Mouse (Mus musculus): ENCODE results near the gene Gm20708. TPM values are rescaled to one million over a fixed set of nuclear protein-coding genes. Genes with fewer than 3 reads are reported as not detected.
"Not testable (repeated sequence)": the region's sequence is repeated elsewhere in the genome, so short reads cannot be mapped to it uniquely, and the experiment has no call there.

Gm20708 gene
- polyA plus RNA-seq, 1 experiment from 2014 or later = 0.26 TPM

- peak overlapping the region; percentile 20 for H3K27ac ChIP-seq
- H3K27me3 ChIP-seq (replicated peaks) = 0 out of 2 replicates have a peak, but pooled peaks cover 3% of the 10 kb centered on the region
- H3K4me2 ChIP-seq (replicated peaks) = peak overlapping the region; percentile 89
- ATAC-seq = no peak
- H3K4me1 ChIP-seq (replicated peaks) = peaks cover 48% of the 10 kb centered on the region
- peak overlapping the region; percentile 30 for H3K4me3 ChIP-seq (replicated peaks)
- 0 out of 2 replicates have a peak overlapping the region, but pooled peaks have one; percentile 34 for H3K9ac ChIP-seq
- WGBS = 56% methylated on average over 9 of the region's 9 CpGs
- H3K36me3 ChIP-seq = no peaks in the 10 kb centered on the region
- H3K9me3 ChIP-seq = no peaks in the 10 kb centered on the region
Observed at GRCm38 (mm10) chr11:117782705-117783034, 26.8 kb upstream of the Gm20708 start.

GRCm38 (mm10) chr11:117783089-117783488, 26.4 kb upstream of the Gm20708 start:
- H3K36me3 ChIP-seq = no peaks in the 10 kb centered on the region
- H3K9me3 ChIP-seq = no peaks in the 10 kb centered on the region
- H3K4me1 ChIP-seq (replicated peaks) = peaks cover 48% of the 10 kb centered on the region
- WGBS = 9% methylated on average over 31 of the region's 31 CpGs
- peak overlapping the region; percentile 89 for H3K4me2 ChIP-seq (replicated peaks)
- 0 out of 2 replicates have a peak, but pooled peaks cover 3% of the 10 kb centered on the region for H3K27me3 ChIP-seq (replicated peaks)
- no peak for ATAC-seq
- peak overlapping the region; percentile 30 for H3K4me3 ChIP-seq (replicated peaks)
- peak overlapping the region; percentile 20 for H3K27ac ChIP-seq
- peak overlapping the region; percentile 34 for H3K9ac ChIP-seq

- peak overlapping the region; percentile 89 for H3K4me2 ChIP-seq (replicated peaks)
- H3K4me1 ChIP-seq (replicated peaks) = peaks cover 44% of the 10 kb centered on the region
- H3K9me3 ChIP-seq = no peaks in the 10 kb centered on the region
- ATAC-seq = no peak
- 48% methylated on average over 10 of the region's 10 CpGs for WGBS
- 0 out of 2 replicates have a peak, but pooled peaks cover 3% of the 10 kb centered on the region for H3K27me3 ChIP-seq (replicated peaks)
- no peaks in the 10 kb centered on the region for H3K36me3 ChIP-seq
- peak overlapping the region; percentile 34 for H3K9ac ChIP-seq
- H3K27ac ChIP-seq = no peak overlapping the region
- H3K4me3 ChIP-seq (replicated peaks) = peak overlapping the region; percentile 30; the same call in 1 of the 2 replicates
Observed at GRCm38 (mm10) chr11:117783683-117784309, 25.7 kb upstream of the Gm20708 start.

GRCm38 (mm10) chr11:117786294-117786693, 23.2 kb upstream of the Gm20708 start:
- Histone ChIP-seq H3K36me3 (no peaks in the 10 kb centered on the region), H3K27ac (no peak overlapping the region), H3K9me3 (no peaks in the 10 kb centered on the region), H3K4me3 (replicated peaks) (no peak overlapping the region), H3K4me2 (replicated peaks) (no peak overlapping the region), H3K27me3 (replicated peaks) (0 out of 2 replicates have a peak, but pooled peaks cover 3% of the 10 kb centered on the region), H3K9ac (no peak overlapping the region), H3K4me1 (replicated peaks) (peaks cover 29% of the 10 kb centered on the region)
- WGBS = 14% methylated on average over 10 of the region's 10 CpGs
- ATAC-seq = no peak

- H3K27ac ChIP-seq; H3K4me2 ChIP-seq (replicated peaks); H3K9ac ChIP-seq; H3K4me3 ChIP-seq (replicated peaks); H3K36me3 ChIP-seq; ATAC-seq; H3K9me3 ChIP-seq; H3K27me3 ChIP-seq (replicated peaks): not testable (repeated sequence)
- WGBS = 76% methylated on average over 7 of the region's 7 CpGs
- peaks cover 22% of the 10 kb centered on the region for H3K4me1 ChIP-seq (replicated peaks)
Observed at GRCm38 (mm10) chr11:117788481-117788880, 21.0 kb upstream of the Gm20708 start.

- peak overlapping the region; percentile 64 for H3K4me2 ChIP-seq (replicated peaks)
- H3K27ac ChIP-seq = peak overlapping the region; percentile 88
- WGBS = 5% methylated on average over 14 of the region's 14 CpGs
- H3K36me3 ChIP-seq = no peaks in the 10 kb centered on the region
- no peak overlapping the region for H3K9ac ChIP-seq
- H3K9me3 ChIP-seq = no peaks in the 10 kb centered on the region
- peak overlapping the region; percentile 29 for H3K4me3 ChIP-seq (replicated peaks)
- peaks cover 19% of the 10 kb centered on the region for H3K4me1 ChIP-seq (replicated peaks)
- H3K27me3 ChIP-seq (replicated peaks) = no peaks in the 10 kb centered on the region
- peak; percentile 59 for ATAC-seq
Observed at GRCm38 (mm10) chr11:117790286-117790685, 19.2 kb upstream of the Gm20708 start.

GRCm38 (mm10) chr11:117790703-117791440, 18.6 kb upstream of the Gm20708 start:
- peak overlapping the region; percentile 88 for H3K27ac ChIP-seq
- peaks cover 19% of the 10 kb centered on the region for H3K4me1 ChIP-seq (replicated peaks)
- H3K9me3 ChIP-seq = no peaks in the 10 kb centered on the region
- 28% methylated on average over 23 of the region's 23 CpGs for WGBS
- peak overlapping the region; percentile 29 for H3K4me3 ChIP-seq (replicated peaks)
- H3K4me2 ChIP-seq (replicated peaks) = peak overlapping the region; percentile 64
- H3K36me3 ChIP-seq = no peaks in the 10 kb centered on the region
- H3K27me3 ChIP-seq (replicated peaks) = no peaks in the 10 kb centered on the region
- peak overlapping the region; percentile 40 for H3K9ac ChIP-seq
- ATAC-seq = peak; percentile 92

GRCm38 (mm10) chr11:117791441-117791761, 18.1 kb upstream of the Gm20708 start:
- Histone ChIP-seq H3K36me3 (no peaks in the 10 kb centered on the region), H3K9me3 (no peaks in the 10 kb centered on the region), H3K27ac (peak overlapping the region; percentile 88), H3K4me1 (replicated peaks) (peaks cover 19% of the 10 kb centered on the region), H3K9ac (peak overlapping the region; percentile 40; the same call in 1 of the 2 replicates), H3K4me2 (replicated peaks) (peak overlapping the region; percentile 64), H3K4me3 (replicated peaks) (peak overlapping the region; percentile 29), H3K27me3 (replicated peaks) (no peaks in the 10 kb centered on the region)
- ATAC-seq = no peak
- 88% methylated on average over 9 of the region's 9 CpGs for WGBS

GRCm38 (mm10) chr11:117792281-117792888, 17.1 kb upstream of the Gm20708 start:
- no peaks in the 10 kb centered on the region for H3K27me3 ChIP-seq (replicated peaks)
- ATAC-seq = peak; percentile 83
- H3K36me3 ChIP-seq = no peaks in the 10 kb centered on the region
- H3K27ac ChIP-seq = peak overlapping the region; percentile 88
- H3K9ac ChIP-seq = peak overlapping the region; percentile 47
- H3K9me3 ChIP-seq = no peaks in the 10 kb centered on the region
- peak overlapping the region; percentile 64 for H3K4me2 ChIP-seq (replicated peaks)
- H3K4me3 ChIP-seq (replicated peaks) = peak overlapping the region; percentile 24
- 8% methylated on average over 22 of the region's 22 CpGs for WGBS
- H3K4me1 ChIP-seq (replicated peaks) = peaks cover 21% of the 10 kb centered on the region

GRCm38 (mm10) chr11:117794035-117794551, 15.4 kb upstream of the Gm20708 start:
- no peak for ATAC-seq
- Histone ChIP-seq H3K36me3 (no peaks in the 10 kb centered on the region), H3K4me3 (replicated peaks) (no peak overlapping the region), H3K27me3 (replicated peaks) (no peaks in the 10 kb centered on the region), H3K9me3 (no peaks in the 10 kb centered on the region), H3K27ac (peak overlapping the region; percentile 22; the same call in 1 of the 2 replicates), H3K4me1 (replicated peaks) (peaks cover 33% of the 10 kb centered on the region), H3K9ac (no peak overlapping the region), H3K4me2 (replicated peaks) (no peak overlapping the region)
- WGBS = 67% methylated on average over 4 of the region's 4 CpGs

GRCm38 (mm10) chr11:117796954-117797353, 12.5 kb upstream of the Gm20708 start:
- 43% methylated on average over 5 of the region's 5 CpGs for WGBS
- ATAC-seq = no peak
- H3K27me3 ChIP-seq (replicated peaks) = no peaks in the 10 kb centered on the region

GRCm38 (mm10) chr11:117797511-117798159, 11.8 kb upstream of the Gm20708 start, which contains the start of gene 6030468B19Rik:
TSS of gene 6030468B19Rik (plus strand) at chr11:117797660.
- Histone ChIP-seq H3K9me3 (no peaks in the 10 kb centered on the region), H3K4me1 (replicated peaks) (peaks cover 15% of the 10 kb centered on the region), H3K4me3 (replicated peaks) (no peak within 1 kb of the TSS), H3K27ac (0 out of 2 replicates have a peak within 1 kb of the TSS, but pooled peaks have one; percentile 1), H3K27me3 (replicated peaks) (no peaks in the 10 kb centered on the region), H3K36me3 (no peaks in the 10 kb centered on the region), H3K4me2 (replicated peaks) (no peak within 1 kb of the TSS), H3K9ac (no peak within 1 kb of the TSS)
- ATAC-seq = peak; percentile 60
- 53% methylated on average over 9 of the region's 9 CpGs for WGBS

More at GRCm38 (mm10) chr11:117796954-117797353, 12.5 kb upstream of the Gm20708 start:
- Histone ChIP-seq H3K4me3 (replicated peaks) (no peak overlapping the region), H3K36me3 (no peaks in the 10 kb centered on the region), H3K9ac (no peak overlapping the region), H3K27ac (no peak overlapping the region), H3K4me2 (replicated peaks) (no peak overlapping the region), H3K9me3 (no peaks in the 10 kb centered on the region), H3K4me1 (replicated peaks) (peaks cover 21% of the 10 kb centered on the region)

Data from intestine, embryonic 15.5 days (tissue).